Mouse (Mus musculus): ENCODE results near the gene Foxc2.

GRCm38 (mm10) chr8:121075936-121076335 lies 40.0 kb upstream of the Foxc2 start:
- no peak for TF ChIP-seq TAL1 (conservative IDR thresholded peaks at IDR 0.05; ENCODE audit: low read depth, low read length)
- TF ChIP-seq CTCF (IDR thresholded peaks at IDR 0.05; ENCODE audit: low read depth, low read length) = no peak
